Mouse (Mus musculus) liver, embryonic 16.5 days (tissue): ENCODE data around the gene Apoa4. TPM values are rescaled to one million over a fixed set of nuclear protein-coding genes. Genes with fewer than 3 reads are reported as not detected.

Source experiments
- ATAC-seq: fragments of 200-750 bp; cut with Nextera tagmentation; 2 replicates; pipeline ENCODE4 v1.8.0; 2017; ENCODE audit warnings: low read depth, mild to moderate bottlenecking, moderate number of reproducible peaks, moderate library complexity
- H3K27ac ChIP-seq: fragments of 300-500 bp; sonication (generic); 2 replicates; pipeline ENCODE4 v1.5.1; 2014; ENCODE audit warnings: mild to moderate bottlenecking, low read length
- H3K27me3 ChIP-seq: fragments of 300-500 bp; sonication (generic); 2 replicates; pipeline ENCODE4 v1.6.1; 2014; ENCODE audit warnings: low read depth, low read length, mixed read lengths; ENCODE audit not compliant: control insufficient read depth, insufficient read depth
- H3K36me3 ChIP-seq: fragments of 300-500 bp; sonication (generic); 2 replicates; pipeline ENCODE4 v1.6.1; 2014; ENCODE audit warnings: mild to moderate bottlenecking; ENCODE audit not compliant: control insufficient read depth, insufficient read depth
- H3K4me1 ChIP-seq: fragments of 300-500 bp; sonication (generic); 2 replicates; pipeline ENCODE4 v1.6.1; 2014; ENCODE audit warnings: low read depth, low read length, mixed read lengths; ENCODE audit not compliant: control insufficient read depth
- H3K4me2 ChIP-seq: fragments of 300-500 bp; sonication (generic); 2 replicates; pipeline ENCODE4 v1.6.1; 2014; ENCODE audit warnings: low read depth, low read length, mixed read lengths
- H3K4me3 ChIP-seq: fragments of 300-500 bp; sonication (generic); 2 replicates; pipeline ENCODE4 v1.5.1; 2014; ENCODE audit warnings: low read depth, mild to moderate bottlenecking, low read length
- H3K9ac ChIP-seq: fragments of 300-500 bp; sonication (generic); 2 replicates; pipeline ENCODE4 v1.6.1; 2014; ENCODE audit warnings: low read depth, low read length
- H3K9me3 ChIP-seq: fragments of 300-500 bp; sonication (generic); replicated peaks from 2 replicates; pipeline ENCODE4 v1.6.1; 2016; ENCODE audit warnings: low read length; ENCODE audit not compliant: control insufficient read depth
- WGBS: fragments of 180-500 bp; shearing (Covaris S2); extraction: QIAGEN DNeasy Blood & Tissue Kit; methylation state at CpG from one replicate; pipeline ENCODE4 v1.1.7; 2014; ENCODE audit not compliant: insufficient replicate concordance; 5-methylcytosine and 5-hydroxymethylcytosine counted together
- polyA plus RNA-seq: library from polyadenylated mRNA; unstranded; fragments of >200 nt; fragmentation: Nextera tagmentation; extraction: Ambion mirVana; gene quantifications from 2 replicates; pipeline ENCODE4 v1.2.1, GENCODE M21; 2015

Gene Apoa4
- polyA plus RNA-seq, 1 experiment from 2014 or later: 14.5 TPM

GRCm38 (mm10) chr9:46272677-46273454, 32.4 kb downstream of the Apoa4 start, which contains the start of gene Zpr1:
Zpr1 (plus strand) TSS chr9:46273064.
- peak within 1 kb of the TSS; percentile 75 for H3K9ac ChIP-seq
- H3K27me3 ChIP-seq: no peaks in the 10 kb centered on the region
- peaks cover 22% of the 10 kb centered on the region for H3K36me3 ChIP-seq
- peak within 1 kb of the TSS; percentile 68 for H3K27ac ChIP-seq
- no peaks in the 10 kb centered on the region for H3K9me3 ChIP-seq
- 2% methylated on average over 45 of the region's 45 CpGs for whole genome bisulfite sequencing
- H3K4me2 ChIP-seq: peak within 1 kb of the TSS; percentile 79
- peak within 1 kb of the TSS; percentile 88 for H3K4me3 ChIP-seq
- H3K4me1 ChIP-seq: peaks cover 18% of the 10 kb centered on the region
- ATAC-seq: peak; percentile 91

DNA sequence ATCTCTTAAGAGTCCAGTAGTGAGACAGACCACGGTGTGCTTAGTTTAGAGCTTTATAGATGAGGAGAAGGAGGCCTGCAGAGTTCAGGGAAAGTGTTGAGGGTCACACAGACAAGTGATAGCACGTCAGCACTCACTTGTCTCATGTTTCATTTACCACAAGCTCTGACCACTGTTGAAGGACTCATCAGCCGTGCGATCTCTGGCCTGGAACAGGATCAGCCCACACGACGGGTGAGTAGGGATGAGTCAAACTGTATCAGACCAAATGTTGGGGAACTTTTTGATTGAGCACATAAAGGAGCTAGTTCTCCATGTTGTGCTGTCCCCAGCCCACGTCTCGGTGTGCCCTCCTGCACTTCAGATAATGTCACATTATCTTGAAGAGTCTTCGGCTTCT, 34.0 kb downstream of the Apoa4 start:
- ATAC-seq: no peak
- no peak overlapping the region for H3K4me3 ChIP-seq
- H3K27me3 ChIP-seq: no peaks in the 10 kb centered on the region
- no peak overlapping the region for H3K27ac ChIP-seq
- peaks cover 18% of the 10 kb centered on the region for H3K4me1 ChIP-seq
- no peak overlapping the region for H3K4me2 ChIP-seq
- WGBS: 67% methylated on average over 9 of the region's 9 CpGs
- H3K9me3 ChIP-seq: no peaks in the 10 kb centered on the region
- peaks cover 25% of the 10 kb centered on the region for H3K36me3 ChIP-seq
- no peak overlapping the region for H3K9ac ChIP-seq

DNA sequence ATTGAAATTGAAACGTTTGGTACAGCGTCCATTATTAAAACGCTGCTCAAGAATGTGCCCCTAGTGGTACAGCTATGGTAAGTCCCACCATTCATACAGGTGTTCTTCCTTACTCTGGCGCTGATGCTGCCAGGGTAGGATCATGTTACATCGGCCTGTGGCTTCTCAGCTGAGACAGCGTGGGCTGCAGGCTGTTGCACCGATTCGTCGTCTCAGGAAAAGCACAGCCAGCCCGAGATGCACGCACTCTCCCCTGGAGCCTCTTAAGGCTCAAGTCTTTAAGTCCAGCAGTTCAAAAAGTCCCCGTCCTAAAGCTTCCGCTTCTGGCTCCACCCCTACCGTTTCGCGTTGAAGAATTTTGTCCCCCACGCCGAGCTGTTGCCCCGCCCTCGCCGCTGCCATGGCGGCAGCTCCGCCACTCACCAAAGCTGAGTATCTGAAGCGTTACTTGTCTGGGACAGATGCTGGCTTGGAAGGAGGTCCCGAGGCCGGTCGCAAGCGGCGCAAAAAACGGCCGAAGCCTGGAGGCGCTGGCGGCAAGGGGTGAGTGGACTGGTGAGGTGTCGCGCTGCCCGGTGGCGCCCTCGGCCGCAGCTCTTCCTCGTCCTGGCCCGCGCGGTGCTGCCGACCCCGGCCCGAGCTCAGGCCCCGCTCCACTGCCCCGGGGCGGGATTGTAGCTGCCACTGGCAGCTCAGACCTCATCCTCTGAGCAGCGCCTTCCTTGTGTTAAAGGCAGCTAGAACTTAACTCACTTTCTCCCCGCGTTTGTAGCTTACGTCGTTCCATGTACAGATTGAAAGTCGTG, 42.3 kb downstream of the Apoa4 start, which contains the start of gene Bud13:
Bud13 (plus strand) TSS at position 378 of the 806 bp plus-strand sequence.
- H3K4me3 ChIP-seq: peak within 1 kb of the TSS; percentile 97
- no peaks in the 10 kb centered on the region for H3K9me3 ChIP-seq
- WGBS: under 1% methylated on average over 53 of the region's 55 CpGs
- peak; percentile 90 for ATAC-seq
- peak within 1 kb of the TSS; percentile 93 for H3K9ac ChIP-seq
- no peaks in the 10 kb centered on the region for H3K27me3 ChIP-seq
- H3K27ac ChIP-seq: peak within 1 kb of the TSS; percentile 84
- peak within 1 kb of the TSS; percentile 85 for H3K4me2 ChIP-seq
- H3K4me1 ChIP-seq: peaks cover 10% of the 10 kb centered on the region
- H3K36me3 ChIP-seq: peaks cover 22% of the 10 kb centered on the region

Other genes with a start within 250 kb of the Apoa4 start
- 57.6 and 63.3 TPM in 2 replicates for gene Pafah1b2, start 228.0 kb upstream of the Apoa4 start, polyA plus RNA-seq
- 1.6 and 1.7 TPM in 2 replicates for gene Sik3, start 227.9 kb upstream of the Apoa4 start, polyA plus RNA-seq
- gene Apoa1, start 12.1 kb upstream of the Apoa4 start, polyA plus RNA-seq: 6,810 and 7,451 TPM in 2 replicates
- gene Apoc3, start 5.1 kb upstream of the Apoa4 start, polyA plus RNA-seq: 9.3 and 14.0 TPM in 2 replicates
- gene Apoa5, start 27.9 kb downstream of the Apoa4 start, polyA plus RNA-seq: 0.67 and 1.1 TPM in 2 replicates
- 20.5 and 23.6 TPM in 2 replicates for gene Zpr1, start 32.4 kb downstream of the Apoa4 start, polyA plus RNA-seq
- gene Bud13, start 42.3 kb downstream of the Apoa4 start, polyA plus RNA-seq: 6.5 and 6.7 TPM in 2 replicates
- gene 4931429L15Rik, start 79.3 kb downstream of the Apoa4 start, polyA plus RNA-seq: not detected in 2 replicates